18 mouse cellular contexts compared by ENCODE assay signal in the genomic region with DNA sequence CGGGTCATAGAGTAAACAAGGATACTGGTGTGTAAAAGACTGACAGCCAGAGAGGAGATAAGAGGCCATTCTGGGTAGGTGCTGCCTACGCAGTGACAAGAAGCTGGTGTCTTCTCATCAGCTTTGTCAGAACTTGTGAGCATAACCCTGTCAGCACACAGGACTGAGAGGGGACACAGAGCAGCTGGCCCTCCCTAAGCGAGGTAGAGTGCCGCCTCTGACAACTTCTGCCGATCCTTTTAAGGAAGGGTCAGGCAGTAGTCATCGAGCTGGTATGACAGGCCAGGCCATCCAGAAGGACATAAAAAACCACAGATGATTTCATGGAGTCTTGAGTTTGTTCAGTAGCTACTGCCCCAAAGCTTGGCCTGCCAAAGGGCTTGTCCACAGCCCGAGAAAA. TPM values are rescaled to one million over a fixed set of nuclear protein-coding genes. Genes with fewer than 3 reads are reported as not detected.
DNase-seq lines count a peak whose midpoint lies in the region; ATAC-seq and TF ChIP-seq lines count a peak whose summit lies in the region.
"Had no signal": no experiment of that assay in that cellular context is flagged by ENCODE, and none has a peak within 500 bp of the region (broad histone marks: within the 10 kb centered on the region; RNA-seq: fewer than 3 reads in every experiment).

No protein-coding gene starts in this region.

- H3K9me3 ChIP-seq in lung, embryonic 15.5 days = no peaks in the 10 kb centered on the region
- no peaks in the 10 kb centered on the region for H3K9me3 ChIP-seq in heart, embryonic 13.5 days
- no peaks in the 10 kb centered on the region for H3K9me3 ChIP-seq in liver, embryonic 11.5 days (ENCODE audit: control insufficient read depth, low read length)
- H3K9me3 ChIP-seq: embryonic facial prominence, embryonic 13.5 days; G1E; hindbrain, embryonic 10.5 days; intestine, embryonic 15.5 days; neural tube, embryonic 15.5 days had no signal

- DNase-seq in lung, postnatal 25 days (ENCODE audit: low spot score) = no peak
- DNase-seq in liver, embryonic 11.5 days (ENCODE audit: low spot score) = no peak
- no peak for DNase-seq in cerebellum, adult 11 months
- DNase-seq in natural killer cell, adult 2 months (ENCODE audit: low spot score in 2 of 2) = no peak
- no peak for DNase-seq in retina, postnatal 1 day
- DNase-seq: cerebellum, postnatal 36 days; kidney, postnatal 10 days; left cerebral cortex, postnatal 4 days; thymus, adult 18-20 months had no signal

- no peak overlapping the region for H3ac ChIP-seq in myocyte (ENCODE audit: control insufficient read depth, insufficient read length)

- H3K9ac ChIP-seq in lung, embryonic 15.5 days = no peak overlapping the region
- H3K9ac ChIP-seq in heart, embryonic 13.5 days = no peak overlapping the region
- no peak overlapping the region for H3K9ac ChIP-seq in liver, embryonic 11.5 days (ENCODE audit: low read depth, low read length)
- H3K9ac ChIP-seq: embryonic facial prominence, embryonic 13.5 days; intestine, embryonic 15.5 days; neural tube, embryonic 15.5 days had no signal

- no peaks in the 10 kb centered on the region for H3K79me2 ChIP-seq in myocyte (ENCODE audit: control insufficient read depth, insufficient read depth)

- H3K27me3 ChIP-seq in lung, embryonic 15.5 days = no peaks in the 10 kb centered on the region
- H3K27me3 ChIP-seq in heart, embryonic 13.5 days (replicated peaks) = no peaks in the 10 kb centered on the region
- no peaks in the 10 kb centered on the region for H3K27me3 ChIP-seq in liver, embryonic 11.5 days (replicated peaks; ENCODE audit: control insufficient read depth, insufficient read depth, low read length)
- H3K27me3 ChIP-seq in myocyte (ENCODE audit: control insufficient read depth, insufficient read depth, insufficient read length) = no peaks in the 10 kb centered on the region
- H3K27me3 ChIP-seq: embryonic facial prominence, embryonic 13.5 days; intestine, embryonic 15.5 days; neural tube, embryonic 15.5 days had no signal

- no peak for TF ChIP-seq POLR2A in myocyte (IDR thresholded peaks at IDR 0.05; ENCODE audit: insufficient read length, low read depth)

- no peaks in the 10 kb centered on the region for H3K36me3 ChIP-seq in lung, embryonic 15.5 days
- no peaks in the 10 kb centered on the region for H3K36me3 ChIP-seq in heart, embryonic 13.5 days
- no peaks in the 10 kb centered on the region for H3K36me3 ChIP-seq in liver, embryonic 11.5 days (ENCODE audit: control insufficient read depth, insufficient read depth, low read length)
- no peaks in the 10 kb centered on the region for H3K36me3 ChIP-seq in myocyte (ENCODE audit: control insufficient read depth, insufficient read depth)
- H3K36me3 ChIP-seq: embryonic facial prominence, embryonic 13.5 days; G1E; hindbrain, embryonic 10.5 days; intestine, embryonic 15.5 days; neural tube, embryonic 15.5 days had no signal

- peak; percentile 81; the same call in 1 of the 2 replicates for ATAC-seq in lung, embryonic 15.5 days (ENCODE audit: borderline replicate concordance, extremely low read depth, low FRiP score, low TSS enrichment)
- ATAC-seq in heart, embryonic 13.5 days (ENCODE audit: extremely low read depth, insufficient number of reproducible peaks, low FRiP score, low TSS enrichment) = peak; percentile 76; the same call in 1 of the 2 replicates
- ATAC-seq in liver, embryonic 11.5 days (replicated peaks; ENCODE audit: low FRiP score) = peak; percentile 33; the same call in 1 of the 2 replicates
- ATAC-seq: intestine, embryonic 15.5 days; midbrain, embryonic 16.5 days had no signal

- H3K4me1 ChIP-seq in lung, embryonic 15.5 days = 0 out of 2 replicates have a peak, but pooled peaks cover 7% of the 10 kb centered on the region
- H3K4me1 ChIP-seq in heart, embryonic 13.5 days = peaks cover 63% of the 10 kb centered on the region
- H3K4me1 ChIP-seq in liver, embryonic 11.5 days (replicated peaks; ENCODE audit: control insufficient read depth, insufficient read depth, low read length) = peaks cover 21% of the 10 kb centered on the region
- H3K4me1 ChIP-seq: embryonic facial prominence, embryonic 13.5 days; intestine, embryonic 15.5 days; neural tube, embryonic 15.5 days had no signal

- H3K27ac ChIP-seq in lung, embryonic 15.5 days = no peak overlapping the region
- H3K27ac ChIP-seq in heart, embryonic 13.5 days (replicated peaks) = peak overlapping the region; percentile 97
- H3K27ac ChIP-seq in liver, embryonic 11.5 days (ENCODE audit: low read depth, low read length) = no peak overlapping the region
- H3K27ac ChIP-seq: embryonic facial prominence, embryonic 13.5 days; hindbrain, embryonic 10.5 days; intestine, embryonic 15.5 days; neural tube, embryonic 15.5 days had no signal

- H3K4me2 ChIP-seq in lung, embryonic 15.5 days = no peak overlapping the region
- H3K4me2 ChIP-seq in heart, embryonic 13.5 days = peak overlapping the region; percentile 47
- 0 out of 2 replicates have a peak overlapping the region, but pooled peaks have one; percentile 7 for H3K4me2 ChIP-seq in liver, embryonic 11.5 days
- H3K4me2 ChIP-seq in myocyte (ENCODE audit: low read depth) = peak overlapping the region; percentile 47
- H3K4me2 ChIP-seq: embryonic facial prominence, embryonic 13.5 days; intestine, embryonic 15.5 days; neural tube, embryonic 15.5 days had no signal

- H3K4me3 ChIP-seq in lung, embryonic 15.5 days = no peak overlapping the region
- no peak overlapping the region for H3K4me3 ChIP-seq in heart, embryonic 13.5 days
- H3K4me3 ChIP-seq in liver, embryonic 11.5 days (ENCODE audit: low read depth, low read length) = no peak overlapping the region
- H3K4me3 ChIP-seq in myocyte = no peak overlapping the region
- H3K4me3 ChIP-seq: embryonic facial prominence, embryonic 13.5 days; hindbrain, embryonic 10.5 days; intestine, embryonic 15.5 days; neural tube, embryonic 15.5 days had no signal

- 18% methylated on average over 7 of the region's 7 CpGs for WGBS in lung, embryonic 15.5 days
- WGBS in heart, embryonic 13.5 days = 10% methylated on average over 7 of the region's 7 CpGs
- WGBS in liver, embryonic 11.5 days = 46% methylated on average over 7 of the region's 7 CpGs

TF ChIP-seq in myocyte, 11 proteins besides CTCF, POLR2A, EP300 and RAD21:
- no peak for TF ChIP-seq MAX (IDR thresholded peaks at IDR 0.05; ENCODE audit: low read depth)
- TF ChIP-seq SRF (IDR thresholded peaks at IDR 0.05; ENCODE audit: control insufficient read depth, insufficient read length, low read depth) = peak; percentile 82
- TF ChIP-seq MYOD1 (IDR thresholded peaks at IDR 0.05; ENCODE audit: control insufficient read depth in 1 of 3, insufficient read length in 2 of 3, low read depth in 2 of 3) = peak in 2 of 3 experiments; percentile 20 to 73
- no peak for TF ChIP-seq USF1 (IDR thresholded peaks at IDR 0.05; ENCODE audit: low read depth)
- TF ChIP-seq REST (IDR thresholded peaks at IDR 0.05; ENCODE audit: insufficient read depth, insufficient read length) = no peak
- TF ChIP-seq MYOG (IDR thresholded peaks at IDR 0.05; ENCODE audit: control insufficient read depth in 1 of 3, insufficient read depth in 1 of 3, insufficient read length in 2 of 3, low read depth in 2 of 3) = peak in 1 of 3 experiments; percentile 74

RNA-seq across cellular contexts. Expression of a gene that starts 26.8 kb away (rescaled TPM):
- 1.2 and 1.5 TPM in 2 replicates for polyA plus RNA-seq in lung, embryonic 15.5 days (2015; fragmentation: Nextera tagmentation; extraction: Ambion mirVana)
- 20.9 and 22.5 TPM in 2 replicates for polyA plus RNA-seq in heart, embryonic 13.5 days (2015; fragmentation: Nextera tagmentation; extraction: Ambion mirVana)
- 0.38 and 0.88 TPM in 2 replicates for polyA plus RNA-seq in liver, embryonic 11.5 days (2014; fragmentation: Nextera tagmentation; extraction: Ambion mirVana)
- not detected for polyA plus RNA-seq in myocyte (2012; fragmentation: generic; extraction: Trizol)
- polyA plus RNA-seq: G1E had no signal
